Mouse (Mus musculus) liver, embryonic 15.5 days (tissue): Measurements from ENCODE around the gene Mrgpre. TPM values are rescaled to one million over a fixed set of nuclear protein-coding genes. Genes with fewer than 3 reads are reported as not detected.

Experiments used
- ATAC-seq: fragments of 200-750 bp; cut with Nextera tagmentation; 2 replicates; pipeline ENCODE4 v1.8.0; 2017; ENCODE audit warnings: moderate number of reproducible peaks, mild to moderate bottlenecking, moderate library complexity; ENCODE audit not compliant: insufficient read depth
- H3K27ac ChIP-seq: fragments of 300-500 bp; sonication (generic); replicated peaks from 2 replicates; pipeline ENCODE4 v1.5.1; 2015; ENCODE audit warnings: mild to moderate bottlenecking, inconsistent platforms
- H3K27me3 ChIP-seq: fragments of 300-500 bp; sonication (generic); 2 replicates; pipeline ENCODE4 v1.6.1; 2015; ENCODE audit warnings: mild to moderate bottlenecking, inconsistent platforms
- H3K36me3 ChIP-seq: fragments of 300-500 bp; sonication (generic); replicated peaks from 2 replicates; pipeline ENCODE4 v1.6.1; 2015; ENCODE audit warnings: moderate library complexity, mild to moderate bottlenecking, inconsistent platforms
- H3K4me1 ChIP-seq: fragments of 300-500 bp; sonication (generic); replicated peaks from 2 replicates; pipeline ENCODE4 v1.6.1; 2015; ENCODE audit warnings: inconsistent platforms
- H3K4me2 ChIP-seq: fragments of 300-500 bp; sonication (generic); 2 replicates; pipeline ENCODE4 v1.6.1; 2015; ENCODE audit warnings: moderate library complexity, mild to moderate bottlenecking, inconsistent platforms
- H3K4me3 ChIP-seq: fragments of 300-500 bp; sonication (generic); replicated peaks from 2 replicates; pipeline ENCODE4 v1.5.1; 2015; ENCODE audit warnings: mild to moderate bottlenecking, inconsistent platforms
- H3K9ac ChIP-seq: fragments of 300-500 bp; sonication (generic); 2 replicates; pipeline ENCODE4 v1.6.1; 2015; ENCODE audit warnings: moderate library complexity, mild to moderate bottlenecking, inconsistent platforms
- H3K9me3 ChIP-seq: fragments of 300-500 bp; sonication (generic); replicated peaks from 2 replicates; pipeline ENCODE4 v1.6.1; 2016; ENCODE audit warnings: inconsistent platforms
- WGBS: fragments of 180-500 bp; shearing (Covaris S2); methylation state at CpG from one replicate; pipeline ENCODE4 v1.1.7; 2015; ENCODE audit warnings: mixed read lengths; ENCODE audit not compliant: insufficient replicate concordance; 5-methylcytosine and 5-hydroxymethylcytosine counted together
- microRNA-seq: library from miRNA; unstranded; fragments of <30 nt; microRNA quantifications from one replicate; pipeline ENCODE4, GENCODE M21; 2016
- polyA plus RNA-seq: library from polyadenylated mRNA; unstranded; fragments of >200 nt; fragmentation: Nextera tagmentation; extraction: Ambion mirVana; gene quantifications from 2 replicates; pipeline ENCODE4 v1.2.1, GENCODE M21; 2015

Gene Mrgpre
- polyA plus RNA-seq, 1 experiment from 2014 or later: 0.48 TPM

DNA sequence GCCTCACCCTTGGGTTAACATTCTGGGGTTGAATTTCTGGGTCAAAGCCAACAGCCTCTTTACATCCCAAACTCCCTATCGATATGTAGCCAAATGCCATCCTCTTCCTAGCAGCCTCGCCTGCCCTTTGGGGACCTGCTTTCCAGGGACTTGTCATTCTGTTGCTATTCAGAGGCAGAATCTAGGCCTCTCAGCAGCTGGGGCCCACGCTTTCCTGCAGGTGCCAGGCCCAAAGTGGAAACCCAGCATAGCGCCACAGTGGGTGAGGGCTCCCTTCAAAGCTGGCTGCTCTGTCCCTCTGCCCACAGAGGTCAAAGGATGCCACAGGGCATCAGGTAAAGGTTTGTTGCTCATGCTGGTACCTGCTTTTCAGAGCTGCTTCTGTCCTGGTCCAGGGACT is 50.6 kb downstream of the Mrgpre start:
- no peak overlapping the region for H3K4me3 ChIP-seq
- no peaks in the 10 kb centered on the region for H3K9me3 ChIP-seq
- H3K27ac ChIP-seq: no peak overlapping the region
- no peak overlapping the region for H3K4me2 ChIP-seq
- H3K27me3 ChIP-seq: peaks cover 8% of the 10 kb centered on the region; the same call in 1 of the 2 replicates
- no peaks in the 10 kb centered on the region for H3K36me3 ChIP-seq
- ATAC-seq: no peak
- 64% methylated on average over 4 of the region's 4 CpGs for WGBS
- no peak overlapping the region for H3K9ac ChIP-seq
- no peaks in the 10 kb centered on the region for H3K4me1 ChIP-seq

DNA sequence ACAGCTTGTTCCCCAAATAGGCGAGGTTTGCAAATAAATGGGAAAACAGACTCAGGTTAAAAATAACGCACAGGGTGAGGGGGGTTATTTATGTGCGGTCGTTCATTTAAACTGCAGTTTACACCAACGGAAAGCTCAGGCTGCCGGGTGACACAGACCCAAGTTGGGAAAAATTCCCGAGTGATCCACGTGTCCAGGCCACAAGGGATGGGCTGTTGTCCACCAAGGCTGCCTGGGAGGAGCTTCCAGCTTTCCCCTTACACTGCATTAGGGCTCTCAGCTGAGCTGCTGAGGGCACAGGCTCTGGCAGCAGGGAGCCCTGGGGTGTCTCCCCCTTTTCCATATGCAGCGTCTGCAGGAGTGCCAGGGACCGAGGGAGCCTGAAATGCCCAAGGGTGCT is 54.4 kb downstream of the Mrgpre start:
- H3K36me3 ChIP-seq: no peaks in the 10 kb centered on the region
- ATAC-seq: no peak
- no peak overlapping the region for H3K4me3 ChIP-seq
- no peaks in the 10 kb centered on the region for H3K9me3 ChIP-seq
- H3K4me2 ChIP-seq: no peak overlapping the region
- no peak overlapping the region for H3K9ac ChIP-seq
- no peaks in the 10 kb centered on the region for H3K27me3 ChIP-seq
- no peaks in the 10 kb centered on the region for H3K4me1 ChIP-seq
- H3K27ac ChIP-seq: no peak overlapping the region
- 57% methylated on average over 10 of the region's 10 CpGs for WGBS

Small RNA genes lying within 50 kb of the gene (microRNA-seq; reads per million reads assigned to microRNA genes)
- not detected for gene Gm22064

Other genes starting within 250 kb of the Mrgpre start
- 79.3 and 82.7 TPM in 2 replicates for gene Nap1l4, start 235.4 kb downstream of the Mrgpre start, polyA plus RNA-seq
- gene Cars, start 184.4 kb downstream of the Mrgpre start, polyA plus RNA-seq: 53.1 and 60.5 TPM in 2 replicates
- gene Tnfrsf26, start 155.8 kb downstream of the Mrgpre start, polyA plus RNA-seq: 1.2 and 1.3 TPM in 2 replicates
- 0.43 and 0.58 TPM in 2 replicates for gene Tnfrsf22, start 134.8 kb downstream of the Mrgpre start, polyA plus RNA-seq
- 0.35 and 0.39 TPM in 2 replicates for gene Tnfrsf23, start 98.6 kb downstream of the Mrgpre start, polyA plus RNA-seq
- 1.9 and 2.9 TPM in 2 replicates for gene Osbpl5, start 27.5 kb downstream of the Mrgpre start, polyA plus RNA-seq
- not detected in 2 replicates for gene Mrgprg, start 17.5 kb downstream of the Mrgpre start, polyA plus RNA-seq
- 8.8 and 9.5 TPM in 2 replicates for gene Nadsyn1, start 38.3 kb upstream of the Mrgpre start, polyA plus RNA-seq
- gene Dhcr7, start 38.6 kb upstream of the Mrgpre start, polyA plus RNA-seq: 57.2 and 66.0 TPM in 2 replicates
- gene Gm498, start 82.3 kb upstream of the Mrgpre start, polyA plus RNA-seq: not detected in 2 replicates
- 0.54 and 0.66 TPM in 2 replicates for gene Shank2, start 217.4 kb upstream of the Mrgpre start, polyA plus RNA-seq